Mouse (Mus musculus) colon, adult 2 months (tissue): Measurements from ENCODE around the gene Shroom4. TPM values are rescaled to one million over a fixed set of nuclear protein-coding genes. Genes with fewer than 3 reads are reported as not detected.

ENCODE experiments used
- polyA plus RNA-seq: library from polyadenylated mRNA; depleted of rRNA; stranded (reverse); fragments of >200 nt; gene quantifications from 2 replicates; pipeline ENCODE4 v1.2.3, GENCODE M21; 2012; rRNA removed

The Shroom4 gene
- polyA plus RNA-seq = 0.63 and 1.1 TPM in 2 replicates

DNA sequence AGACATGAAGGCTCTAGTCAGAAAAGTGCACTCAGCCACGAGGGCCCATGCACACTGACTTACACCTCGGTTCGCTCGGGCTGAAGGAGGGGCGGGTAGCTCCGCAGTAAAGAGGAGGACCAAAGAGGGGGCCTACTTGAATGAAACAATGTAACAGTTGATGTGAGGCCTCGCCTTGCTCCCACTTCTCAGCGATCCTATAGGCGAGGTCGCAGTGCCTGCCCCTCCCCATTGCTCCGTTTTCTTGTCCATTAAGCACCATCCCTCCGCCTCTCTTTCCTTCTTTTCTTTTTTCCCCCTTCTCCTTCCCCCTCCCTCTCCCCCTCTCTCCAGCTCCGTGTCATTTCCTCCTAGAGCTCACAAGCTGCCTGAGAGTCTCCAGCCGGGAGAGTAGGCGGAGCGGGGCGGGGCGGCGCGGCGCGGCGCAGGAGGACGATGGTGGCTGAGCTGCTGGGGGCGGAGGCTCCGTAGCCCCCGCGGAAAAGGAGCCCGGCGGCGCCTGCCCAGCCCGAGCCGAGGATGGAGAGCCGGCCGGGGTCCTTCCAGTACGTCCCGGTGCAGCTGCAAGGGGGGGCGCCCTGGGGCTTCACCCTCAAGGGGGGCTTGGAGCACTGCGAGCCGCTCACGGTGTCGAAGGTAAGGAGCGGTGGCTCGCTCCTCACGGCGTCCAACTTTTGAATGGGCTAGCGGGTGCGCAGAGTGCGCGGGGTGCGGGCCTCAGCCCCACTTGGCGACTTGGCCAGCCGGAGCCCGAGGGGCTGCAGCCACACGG, at the start of gene Shroom4:
TSS of gene Shroom4 (plus strand) at position 229 of the 772 bp plus-strand sequence.

Other genes with a start within 250 kb of the Shroom4 start
- gene Nudt10, start 226.8 kb upstream of the Shroom4 start, polyA plus RNA-seq = 0.46 and 0.78 TPM in 2 replicates
- not detected in 2 replicates for gene Bmp15, start 79.1 kb upstream of the Shroom4 start, polyA plus RNA-seq